Mouse (Mus musculus) cerebellum, adult 2 months (tissue): ENCODE data around the gene Rbfox1.

ENCODE experiments used
- CTCF ChIP-seq: fragments of 200-500 bp; IDR thresholded peaks from 2 replicates; pipeline ENCODE4 v1.5.1; 2011; ENCODE audit warnings: low read depth, mild to moderate bottlenecking, control low read depth, low read length, moderate library complexity, borderline replicate concordance; ENCODE audit not compliant: insufficient read depth
- POLR2A ChIP-seq: fragments of 200-500 bp; IDR thresholded peaks from 2 replicates; pipeline ENCODE4 v1.6.1; 2011; ENCODE audit warnings: low read length, control low read depth, borderline replicate concordance; ENCODE audit not compliant: insufficient read depth

DNA sequence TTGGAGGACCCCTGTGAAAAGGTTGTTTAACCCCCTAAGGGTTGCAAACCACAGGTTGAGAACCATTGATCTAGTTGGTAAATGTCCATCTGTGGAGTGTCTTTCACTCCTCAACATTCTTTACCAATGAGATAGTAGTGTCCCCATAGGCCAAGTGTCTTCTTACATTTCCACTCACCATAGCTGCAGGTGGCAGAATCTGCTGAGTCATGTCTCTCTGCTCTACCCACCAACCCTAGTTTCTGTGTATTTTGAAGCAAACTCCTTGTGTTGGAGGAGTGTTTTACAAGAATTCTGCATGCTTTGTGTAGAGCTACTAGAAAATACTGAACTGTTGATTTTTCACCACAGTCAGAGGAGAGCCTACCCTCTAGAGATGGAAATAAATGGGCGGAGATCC, 1191.2 kb downstream of the Rbfox1 start:
- no peak for TF ChIP-seq CTCF
- no peak for TF ChIP-seq POLR2A
